Mouse (Mus musculus) gastrocnemius, adult 2 months (tissue): ENCODE data around the gene Klhdc8a. TPM values are rescaled to one million over a fixed set of nuclear protein-coding genes. Genes with fewer than 3 reads are reported as not detected.
A peak's percentile ranks its signal among the peaks of the same experiment; 100 is the strongest.

Source experiments
- DNase-seq: peaks from one replicate; pipeline ENCODE4 v3.0.0; 2022
- H3K27ac ChIP-seq: fragments of 200-600 bp; 2 replicates; pipeline ENCODE4 v1.8.1; 2022; ENCODE audit warnings: mild to moderate bottlenecking
- H3K4me3 ChIP-seq: fragments of 200-600 bp; 2 replicates; pipeline ENCODE4 v1.8.1; 2022; ENCODE audit warnings: mild to moderate bottlenecking, moderate library complexity
- CTCF ChIP-seq: fragments of 200-600 bp; IDR thresholded peaks from 2 replicates; pipeline ENCODE4 v1.8.1; 2022; ENCODE audit warnings: antibody characterized with exemption, mild to moderate bottlenecking, moderate library complexity
- intact Hi-C: fragments of 180-260 bp; cut with DNase I; formaldehyde crosslinking; loops from one replicate; pipeline ENCODE4 v1.15.1; 2025
- total RNA-seq, 2 experiments: library from RNA; stranded (reverse); gene quantifications; 2 replicates each; pipeline ENCODE4 v1.2.3; 2021

The Klhdc8a gene
- total RNA-seq, 2 experiments from 2014 or later: 0.13 to 0.31 TPM

DNA sequence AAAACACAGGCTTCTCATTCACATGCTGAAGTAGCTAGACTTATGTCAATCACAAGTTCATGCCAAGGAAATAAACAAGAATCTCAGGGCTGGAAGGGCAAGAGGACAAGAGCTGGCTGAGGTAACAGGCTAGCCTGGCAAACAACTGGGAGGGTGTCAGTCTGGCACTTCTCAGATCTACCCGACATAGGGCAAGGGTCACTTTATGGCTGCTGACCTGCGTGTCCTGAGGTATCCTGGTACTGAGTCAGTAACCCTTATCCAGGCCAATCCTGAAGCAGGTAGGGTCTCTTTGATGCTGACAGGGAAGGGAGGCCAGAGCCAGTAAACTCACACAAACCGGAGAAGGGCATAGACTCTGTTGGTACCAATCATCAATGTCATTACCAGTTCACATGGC, 30.1 kb downstream of the Klhdc8a start:
- DNase-seq: no peak
- TF ChIP-seq CTCF: no peak
- intact Hi-C loops: no loop called here

DNA sequence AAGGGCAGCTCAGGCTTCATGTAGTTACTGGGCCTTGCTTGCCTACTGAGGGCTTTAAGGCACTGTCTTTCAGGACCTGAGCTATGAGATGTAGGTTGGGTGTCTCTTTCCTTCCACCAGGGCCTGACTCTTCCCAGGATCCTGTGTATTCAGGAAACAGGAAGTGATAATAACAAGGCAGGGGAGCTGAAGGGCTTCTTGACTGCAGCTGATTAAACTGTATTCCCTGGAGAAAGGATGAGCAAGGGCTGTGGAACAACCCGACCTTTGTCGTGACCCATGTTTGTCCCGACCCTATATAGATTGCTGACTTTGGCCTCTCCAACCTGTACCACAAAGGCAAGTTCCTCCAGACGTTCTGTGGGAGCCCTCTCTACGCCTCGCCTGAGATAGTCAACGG, 31.2 kb downstream of the Klhdc8a start:
- no peak overlapping the region for H3K4me3 ChIP-seq
- intact Hi-C loops: no loop called here
- TF ChIP-seq CTCF: no peak
- no peak for DNase-seq
- no peak overlapping the region for H3K27ac ChIP-seq

More for the DNA sequence above, 30.1 kb downstream of the Klhdc8a start:
- Histone ChIP-seq H3K4me3 (no peak overlapping the region), H3K27ac (no peak overlapping the region)

- no peak for DNase-seq
- intact Hi-C loops: no loop called here
- TF ChIP-seq CTCF: no peak
- Histone ChIP-seq H3K27ac (no peak overlapping the region), H3K4me3 (no peak overlapping the region)
Observed at GRCm38 (mm10) chr1:132330397-132330796, 32.0 kb downstream of the Klhdc8a start.

- no peak for TF ChIP-seq CTCF
- H3K4me3 ChIP-seq: no peak overlapping the region
- intact Hi-C loops: no loop called here
- no peak for DNase-seq
- H3K27ac ChIP-seq: no peak overlapping the region
Observed at GRCm38 (mm10) chr1:132331283-132331682, 32.9 kb downstream of the Klhdc8a start.

- intact Hi-C loops: no loop called here
- Histone ChIP-seq H3K4me3 (no peak overlapping the region), H3K27ac (peak overlapping the region; percentile 75)
- TF ChIP-seq CTCF: no peak
- DNase-seq: no peak
Observed at GRCm38 (mm10) chr1:132333201-132333600, 34.8 kb downstream of the Klhdc8a start.

GRCm38 (mm10) chr1:132333675-132334141, 35.3 kb downstream of the Klhdc8a start:
- DNase-seq: peak; percentile 75
- intact Hi-C loops: no loop called here
- no peak overlapping the region for H3K4me3 ChIP-seq
- no peak for TF ChIP-seq CTCF
- H3K27ac ChIP-seq: peak overlapping the region; percentile 75

DNA sequence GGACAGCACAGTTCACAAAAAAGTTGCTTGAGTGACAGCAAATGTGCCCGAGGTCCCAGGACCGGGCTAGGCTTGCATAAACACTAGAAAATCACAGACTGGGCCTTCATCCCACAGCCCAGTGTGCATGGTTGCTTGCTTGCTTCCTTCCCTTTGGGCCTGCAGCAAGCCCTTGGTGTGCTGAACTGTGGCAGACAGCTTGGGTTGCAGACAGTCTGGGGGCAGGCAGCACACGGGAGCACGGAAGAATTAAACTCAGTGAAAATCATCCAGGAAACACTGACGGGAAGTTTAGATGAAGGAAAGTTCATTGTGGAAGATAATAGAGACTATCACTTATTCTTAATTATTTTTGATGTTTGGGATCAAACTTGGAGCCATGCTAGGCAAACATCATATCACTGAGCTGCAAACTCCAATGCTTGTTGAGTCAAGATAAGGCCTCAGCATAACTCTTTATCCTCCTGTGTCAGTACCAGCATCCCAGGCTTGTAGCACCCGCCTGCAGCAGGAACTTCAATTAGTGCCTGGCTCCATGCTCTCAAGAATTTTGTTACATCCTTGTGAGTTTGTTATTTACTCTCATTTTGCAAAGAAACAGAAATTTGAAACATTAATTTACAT, 35.9 kb downstream of the Klhdc8a start:
- Histone ChIP-seq H3K27ac (peak overlapping the region; percentile 75), H3K4me3 (no peak overlapping the region)

DNA sequence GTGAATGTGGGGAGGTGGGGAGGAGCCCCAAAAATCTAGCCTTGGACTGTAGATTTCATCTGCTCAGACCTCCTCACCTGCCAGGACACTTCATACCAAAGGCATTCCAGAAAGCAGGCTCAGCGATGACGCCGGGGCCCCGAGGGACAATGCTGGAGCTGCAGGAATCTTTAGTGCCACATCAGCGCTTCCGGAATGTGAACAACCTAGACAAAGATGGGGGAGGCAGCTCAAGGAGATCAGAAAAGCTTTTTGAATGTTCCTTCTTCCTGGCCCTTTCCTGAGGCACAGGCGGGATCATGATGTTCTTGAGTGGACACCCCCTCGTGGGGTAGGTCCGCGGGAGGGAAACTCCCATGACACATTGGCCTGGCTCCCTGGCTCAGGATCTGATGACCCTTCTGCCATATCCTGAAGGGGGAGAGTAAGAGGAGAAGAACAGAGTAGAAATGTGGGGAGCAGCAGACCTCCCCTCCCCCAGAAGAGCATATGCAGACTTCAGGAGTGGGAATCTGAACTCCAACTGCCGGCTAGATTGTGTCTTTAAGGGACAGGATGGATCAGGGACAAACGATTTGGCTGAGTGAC, 37.0 kb downstream of the Klhdc8a start:
- intact Hi-C loops: no loop called here
- no peak for TF ChIP-seq CTCF
- DNase-seq: peak; percentile 72
- H3K27ac ChIP-seq: peak overlapping the region; percentile 75
- H3K4me3 ChIP-seq: no peak overlapping the region

More for the DNA sequence above, 35.9 kb downstream of the Klhdc8a start:
- no peak for DNase-seq
- intact Hi-C loops: no loop called here
- TF ChIP-seq CTCF: no peak

DNA sequence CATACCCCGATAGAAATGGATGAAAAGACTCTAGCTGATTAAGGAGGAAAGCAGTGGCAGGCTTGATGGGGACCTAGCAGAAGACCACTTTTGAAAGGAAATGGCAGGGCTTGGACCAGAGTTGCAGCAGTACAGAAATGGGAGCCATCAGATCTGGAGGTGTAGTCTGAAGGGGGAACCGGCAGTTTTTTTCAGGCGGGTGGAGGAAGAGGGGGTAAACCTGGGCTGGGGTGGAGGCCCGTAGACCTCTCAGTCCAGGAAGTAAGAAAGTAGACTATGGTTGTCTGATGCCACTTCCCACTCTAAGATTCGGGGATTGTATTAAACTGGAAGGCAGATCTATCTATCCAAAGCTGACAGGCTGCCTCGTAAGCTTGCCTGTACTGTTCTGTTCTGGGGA, 38.5 kb downstream of the Klhdc8a start:
- peak overlapping the region; percentile 56 for H3K27ac ChIP-seq
- DNase-seq: no peak
- H3K4me3 ChIP-seq: no peak overlapping the region
- no peak for TF ChIP-seq CTCF
- intact Hi-C loops: no loop called here

DNA sequence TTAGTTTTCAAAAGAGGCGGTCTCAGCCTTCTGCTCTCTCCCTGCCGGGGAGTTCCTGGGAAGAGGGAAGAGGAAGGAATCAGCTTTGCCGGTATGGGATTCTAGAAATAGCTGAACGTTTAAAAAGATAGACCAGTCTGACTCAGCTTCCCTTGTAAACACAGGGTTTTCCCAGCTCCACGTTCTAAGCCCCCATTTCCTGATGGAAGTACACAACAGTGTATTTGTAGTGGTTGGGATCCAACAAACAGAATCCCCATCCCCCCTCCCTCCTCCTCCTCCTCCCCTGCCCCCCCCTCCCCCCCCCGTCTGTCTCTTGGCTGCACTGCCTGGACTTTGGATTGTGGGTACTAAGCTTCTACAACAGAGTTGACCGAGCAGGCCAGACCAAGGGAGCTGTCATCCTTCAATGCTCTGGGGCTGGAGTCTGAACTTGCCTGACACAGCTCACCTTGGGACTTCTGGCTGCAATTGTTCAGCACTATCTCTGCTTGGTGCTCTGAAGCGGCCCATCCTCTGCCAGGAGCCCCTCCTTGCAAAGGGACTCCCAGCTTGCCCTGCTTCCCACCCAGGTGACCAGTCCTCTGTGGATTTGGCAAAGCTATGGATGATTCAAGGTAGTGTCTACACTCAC, 39.7 kb downstream of the Klhdc8a start:
- intact Hi-C loops: no loop called here
- no peak for DNase-seq
- Histone ChIP-seq H3K4me3 (no peak overlapping the region), H3K27ac (peak overlapping the region; percentile 56)
- no peak for TF ChIP-seq CTCF

GRCm38 (mm10) chr1:132341731-132342501, 43.5 kb downstream of the Klhdc8a start:
- peak overlapping the region; percentile 78 for H3K27ac ChIP-seq
- TF ChIP-seq CTCF: no peak
- H3K4me3 ChIP-seq: peak overlapping the region; percentile 45

GRCm38 (mm10) chr1:132342518-132342917, 44.1 kb downstream of the Klhdc8a start:
- Histone ChIP-seq H3K4me3 (peak overlapping the region; percentile 45), H3K27ac (peak overlapping the region; percentile 78)
- no peak for TF ChIP-seq CTCF
- DNase-seq: no peak
- intact Hi-C loops: no loop called here

More at GRCm38 (mm10) chr1:132341731-132342501, 43.5 kb downstream of the Klhdc8a start:
- intact Hi-C loops: no loop called here
- peak; percentile 77 for DNase-seq

- Histone ChIP-seq H3K4me3 (no peak overlapping the region), H3K27ac (no peak overlapping the region)
- DNase-seq: no peak
- no peak for TF ChIP-seq CTCF
- intact Hi-C loops: no loop called here
Observed at GRCm38 (mm10) chr1:132343191-132343590, 44.8 kb downstream of the Klhdc8a start.
